Mouse (Mus musculus) myocyte (in vitro differentiated cells): ENCODE results near the gene Tstd1.

Experiments used
- POLR2A ChIP-seq: IDR thresholded peaks from one replicate; pipeline ENCODE4 v1.6.1; 2011; ENCODE audit warnings: low read depth, mild to moderate bottlenecking, control low read depth, moderate library complexity; ENCODE audit not compliant: insufficient read length
- TCF12 ChIP-seq: IDR thresholded peaks from one replicate; pipeline ENCODE4 v1.6.1; 2011; ENCODE audit warnings: mild to moderate bottlenecking, control low read depth; ENCODE audit not compliant: poor library complexity, insufficient read depth, severe bottlenecking

DNA sequence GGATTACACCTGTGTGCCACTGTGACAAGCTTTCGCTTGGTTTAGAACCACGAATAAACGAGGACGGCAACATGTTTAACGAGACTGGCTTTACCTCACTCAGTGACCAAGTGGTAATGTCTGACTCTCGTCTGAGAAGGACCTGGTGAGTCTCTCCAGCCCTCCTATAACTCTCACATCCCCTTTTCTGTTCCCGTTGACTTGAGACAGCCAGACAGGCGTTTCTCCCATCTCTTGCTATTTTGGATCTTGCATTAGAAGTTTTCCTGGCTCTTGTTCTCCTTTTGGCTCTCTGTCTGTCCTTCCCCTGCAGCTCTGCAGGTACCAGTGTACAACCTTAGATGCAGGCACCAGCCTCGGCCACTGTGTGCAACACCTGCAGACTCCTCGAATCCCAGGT, 32.3 kb downstream of the Tstd1 start:
- TF ChIP-seq TCF12 (no peak), POLR2A (no peak)
